Mouse (Mus musculus) heart, adult 2 months (tissue): Measurements from ENCODE around the gene Grik4. TPM values are rescaled to one million over a fixed set of nuclear protein-coding genes. Genes with fewer than 3 reads are reported as not detected.

Experiments used
- DNase-seq, 2 experiments: peaks; one replicate each; pipeline ENCODE4 v3.0.0; 2021
- H3K27ac ChIP-seq: fragments of 200-600 bp; 2 replicates; pipeline ENCODE4 v1.8.1; 2022
- H3K27me3 ChIP-seq: fragments of 200-500 bp; 2 replicates; pipeline ENCODE4 v1.6.1; 2012; ENCODE audit warnings: mild to moderate bottlenecking, low read length, inconsistent platforms, mixed read lengths; ENCODE audit not compliant: control insufficient read depth, insufficient read depth
- H3K36me3 ChIP-seq: fragments of 200-500 bp; 2 replicates; pipeline ENCODE4 v1.6.1; 2012; ENCODE audit warnings: low read length, inconsistent platforms; ENCODE audit not compliant: control insufficient read depth, insufficient read depth
- H3K4me1 ChIP-seq: fragments of 200-500 bp; 2 replicates; pipeline ENCODE4 v1.6.1; 2011; ENCODE audit warnings: low read length; ENCODE audit not compliant: control insufficient read depth, insufficient read depth
- H3K4me3 ChIP-seq: fragments of 200-600 bp; 2 replicates; pipeline ENCODE4 v1.8.1; 2022
- H3K79me2 ChIP-seq: fragments of 200-500 bp; replicated peaks from 2 replicates; pipeline ENCODE4 v1.6.1; 2012; ENCODE audit warnings: mild to moderate bottlenecking, inconsistent platforms, low read length, moderate library complexity, mixed read lengths; ENCODE audit not compliant: control insufficient read depth, insufficient read depth
- H3K9ac ChIP-seq: fragments of 200-500 bp; 2 replicates; pipeline ENCODE4 v1.6.1; 2012; ENCODE audit warnings: low read depth, mild to moderate bottlenecking, control low read depth, inconsistent platforms, low read length, mixed read lengths
- CTCF ChIP-seq: fragments of 200-600 bp; IDR thresholded peaks from 2 replicates; pipeline ENCODE4 v1.8.1; 2022; ENCODE audit warnings: antibody characterized with exemption, mild to moderate bottlenecking, moderate library complexity
- EP300 ChIP-seq: fragments of 200-500 bp; IDR thresholded peaks from 2 replicates; pipeline ENCODE4 v1.6.1; 2011; ENCODE audit warnings: low read depth, low read length, control low read depth; ENCODE audit not compliant: insufficient read depth
- POLR2A ChIP-seq: fragments of 200-500 bp; IDR thresholded peaks from 2 replicates; pipeline ENCODE4 v1.6.1; 2011; ENCODE audit warnings: mild to moderate bottlenecking, low read depth, low read length, control low read depth; ENCODE audit not compliant: insufficient read depth
- WGBS: fragments of 180-500 bp; shearing (Covaris S2); methylation state at CpG from one replicate; pipeline ENCODE4 v1.1.7; 2018; 5-methylcytosine and 5-hydroxymethylcytosine counted together
- intact Hi-C: fragments of 180-260 bp; cut with DNase I; formaldehyde crosslinking; loops from one replicate; pipeline ENCODE4 v1.15.1; 2025
- polyA plus RNA-seq: library from polyadenylated mRNA; depleted of rRNA; stranded (reverse); fragments of >200 nt; gene quantifications from 2 replicates; pipeline ENCODE4 v1.2.3, GENCODE M21; 2012
- total RNA-seq, 2 experiments: library from RNA; stranded (reverse); gene quantifications; 2 replicates each; pipeline ENCODE4 v1.2.3; 2021

Grik4 gene
- total and polyA plus RNA-seq, 3 experiments = 0.02 to 0.09 TPM; not detected in 1

- Histone ChIP-seq H3K27ac (no peak overlapping the region), H3K4me1 (no peaks in the 10 kb centered on the region; the same call in 1 of the 2 replicates), H3K36me3 (no peaks in the 10 kb centered on the region), H3K4me3 (no peak overlapping the region), H3K9ac (no peak overlapping the region), H3K27me3 (no peaks in the 10 kb centered on the region), H3K79me2 (no peaks in the 10 kb centered on the region)
- peak; percentile 31 to 41 for DNase-seq
- intact Hi-C loops = no loop called here
- TF ChIP-seq POLR2A (no peak), CTCF (no peak)
- 7% methylated on average over 5 of the region's 5 CpGs for WGBS
Observed at GRCm38 (mm10) chr9:42799242-42799641, 145.1 kb downstream of the Grik4 start.

DNA sequence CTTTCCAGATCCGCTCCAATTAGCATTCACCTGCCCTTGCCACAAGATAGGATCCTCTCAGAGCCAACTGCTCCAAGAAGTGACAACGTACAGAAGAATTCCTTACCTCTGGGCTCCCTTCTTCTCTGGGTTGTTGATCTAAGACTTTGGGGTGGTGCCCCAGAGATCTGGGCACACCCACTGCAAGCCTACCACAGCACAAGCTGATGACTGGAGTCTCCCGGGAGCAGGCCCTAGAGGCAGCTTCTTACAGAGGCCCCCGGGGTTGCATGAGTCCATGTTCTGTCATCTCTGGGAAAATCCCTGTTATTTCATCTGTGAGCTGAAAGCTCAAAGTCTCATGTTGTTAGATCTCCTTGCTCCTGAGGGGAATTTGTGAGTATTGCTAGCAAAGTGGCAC is 146.0 kb downstream of the Grik4 start:
- Histone ChIP-seq H3K4me3 (no peak overlapping the region), H3K4me1 (no peaks in the 10 kb centered on the region; the same call in 1 of the 2 replicates), H3K27me3 (no peaks in the 10 kb centered on the region), H3K27ac (no peak overlapping the region), H3K79me2 (no peaks in the 10 kb centered on the region), H3K36me3 (no peaks in the 10 kb centered on the region), H3K9ac (no peak overlapping the region)
- TF ChIP-seq CTCF = no peak
- no peak for TF ChIP-seq EP300
- no peak for TF ChIP-seq POLR2A
- intact Hi-C loops = no loop called here
- no peak for DNase-seq
- WGBS = 80% methylated on average over 4 of the region's 4 CpGs

GRCm38 (mm10) chr9:42797276-42797675 is 147.0 kb downstream of the Grik4 start:
- intact Hi-C loops = no loop called here
- H3K27me3 ChIP-seq = no peaks in the 10 kb centered on the region
- H3K9ac ChIP-seq = no peak overlapping the region
- H3K4me3 ChIP-seq = no peak overlapping the region
- WGBS = 67% methylated on average over 8 of the region's 8 CpGs
- TF ChIP-seq CTCF (no peak), EP300 (no peak), POLR2A (no peak)
- H3K79me2 ChIP-seq = no peaks in the 10 kb centered on the region
- no peak for DNase-seq
- H3K27ac ChIP-seq = no peak overlapping the region
- H3K4me1 ChIP-seq = no peaks in the 10 kb centered on the region; the same call in 1 of the 2 replicates
- H3K36me3 ChIP-seq = no peaks in the 10 kb centered on the region

DNA sequence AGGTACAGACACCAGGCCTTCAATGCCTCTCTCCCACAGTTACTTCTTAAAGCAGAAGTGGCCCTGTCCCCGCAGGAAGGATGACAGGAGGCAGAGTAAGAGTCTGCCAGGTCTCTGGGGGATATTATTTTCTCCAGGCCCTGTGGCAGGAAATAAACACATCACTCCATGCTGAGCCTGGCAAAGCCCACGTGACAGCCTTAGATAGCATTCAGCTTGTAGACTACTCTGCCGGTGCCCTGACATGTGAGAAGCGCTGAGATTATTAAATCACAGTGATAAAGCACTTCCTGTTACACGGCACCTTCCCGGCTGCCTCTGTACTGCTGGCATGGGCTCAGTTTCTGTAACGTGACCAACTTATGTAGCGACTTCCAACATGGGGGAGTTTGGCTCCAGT is 148.4 kb downstream of the Grik4 start:
- H3K27me3 ChIP-seq = no peaks in the 10 kb centered on the region
- H3K79me2 ChIP-seq = no peaks in the 10 kb centered on the region
- WGBS = 2% methylated on average over 8 of the region's 8 CpGs
- no peak overlapping the region for H3K9ac ChIP-seq
- DNase-seq = no peak
- H3K27ac ChIP-seq = no peak overlapping the region
- H3K4me1 ChIP-seq = no peaks in the 10 kb centered on the region; the same call in 1 of the 2 replicates
- no peak overlapping the region for H3K4me3 ChIP-seq
- intact Hi-C loops = no loop called here
- no peak for TF ChIP-seq CTCF
- TF ChIP-seq POLR2A = no peak
- no peak for TF ChIP-seq EP300
- H3K36me3 ChIP-seq = no peaks in the 10 kb centered on the region

- Histone ChIP-seq H3K4me3 (no peak overlapping the region), H3K79me2 (no peaks in the 10 kb centered on the region), H3K36me3 (no peaks in the 10 kb centered on the region), H3K9ac (no peak overlapping the region), H3K27ac (no peak overlapping the region), H3K4me1 (no peaks in the 10 kb centered on the region; the same call in 1 of the 2 replicates), H3K27me3 (no peaks in the 10 kb centered on the region)
- WGBS = 93% methylated on average over 4 of the region's 4 CpGs
- TF ChIP-seq EP300 (no peak), POLR2A (no peak), CTCF (no peak)
- intact Hi-C loops = no loop called here
- DNase-seq = no peak
Observed at GRCm38 (mm10) chr9:42794006-42794405, 150.3 kb downstream of the Grik4 start.

DNA sequence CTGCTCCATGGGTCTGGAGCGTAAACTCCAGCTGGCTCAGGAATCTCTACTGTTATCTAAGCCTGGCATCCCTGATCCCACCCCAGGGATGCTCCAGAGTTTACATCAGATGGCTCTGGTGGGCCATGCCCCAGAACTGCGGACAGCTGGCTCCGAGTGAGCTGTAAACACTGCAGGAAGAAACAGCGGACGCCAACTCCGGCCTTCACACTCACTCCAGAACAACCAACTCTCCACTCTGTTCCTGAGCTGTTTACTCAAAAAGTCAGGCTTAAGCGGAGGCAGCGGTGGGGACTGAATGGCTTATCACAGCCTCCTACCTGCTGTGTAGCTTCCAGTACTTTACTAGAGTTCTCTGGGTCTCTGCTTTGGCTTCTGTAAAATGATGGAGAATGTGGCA is 150.7 kb downstream of the Grik4 start:
- H3K4me1 ChIP-seq = no peaks in the 10 kb centered on the region
- intact Hi-C loops = no loop called here
- no peak for DNase-seq
- H3K27ac ChIP-seq = no peak overlapping the region
- 74% methylated on average over 8 of the region's 8 CpGs for WGBS
- H3K9ac ChIP-seq = no peak overlapping the region
- no peaks in the 10 kb centered on the region for H3K79me2 ChIP-seq
- no peak overlapping the region for H3K4me3 ChIP-seq
- no peaks in the 10 kb centered on the region for H3K36me3 ChIP-seq
- TF ChIP-seq CTCF = no peak
- TF ChIP-seq POLR2A = no peak
- TF ChIP-seq EP300 = no peak
- no peaks in the 10 kb centered on the region for H3K27me3 ChIP-seq
